Mouse (Mus musculus): ENCODE measurements around the gene Nom1.

Gene Nom1

DNA sequence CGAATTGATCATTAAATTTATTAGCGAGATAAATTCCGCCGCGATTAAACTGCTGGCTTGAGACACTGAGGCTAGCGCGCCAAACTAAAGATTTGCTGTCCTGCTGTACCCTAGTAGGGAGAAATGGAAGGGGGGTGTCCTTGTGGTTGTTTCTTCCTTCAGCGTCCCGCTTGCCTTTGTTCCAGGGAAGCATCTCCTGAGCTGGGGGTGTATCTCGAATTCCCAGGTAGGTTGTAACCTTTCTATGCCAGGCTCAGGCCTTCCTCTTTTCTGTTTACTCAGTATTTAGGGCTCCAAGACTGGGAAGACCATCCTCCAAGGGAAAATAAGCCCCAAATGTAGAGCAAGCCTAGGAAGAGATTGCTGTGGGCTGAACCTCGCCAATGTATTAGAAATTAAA lies 36.9 kb downstream of the Nom1 start:
- no peak for DNase-seq

- no peak for DNase-seq
Measured at GRCm38 (mm10) chr5:29471855-29472665, 37.6 kb downstream of the Nom1 start.

DNA sequence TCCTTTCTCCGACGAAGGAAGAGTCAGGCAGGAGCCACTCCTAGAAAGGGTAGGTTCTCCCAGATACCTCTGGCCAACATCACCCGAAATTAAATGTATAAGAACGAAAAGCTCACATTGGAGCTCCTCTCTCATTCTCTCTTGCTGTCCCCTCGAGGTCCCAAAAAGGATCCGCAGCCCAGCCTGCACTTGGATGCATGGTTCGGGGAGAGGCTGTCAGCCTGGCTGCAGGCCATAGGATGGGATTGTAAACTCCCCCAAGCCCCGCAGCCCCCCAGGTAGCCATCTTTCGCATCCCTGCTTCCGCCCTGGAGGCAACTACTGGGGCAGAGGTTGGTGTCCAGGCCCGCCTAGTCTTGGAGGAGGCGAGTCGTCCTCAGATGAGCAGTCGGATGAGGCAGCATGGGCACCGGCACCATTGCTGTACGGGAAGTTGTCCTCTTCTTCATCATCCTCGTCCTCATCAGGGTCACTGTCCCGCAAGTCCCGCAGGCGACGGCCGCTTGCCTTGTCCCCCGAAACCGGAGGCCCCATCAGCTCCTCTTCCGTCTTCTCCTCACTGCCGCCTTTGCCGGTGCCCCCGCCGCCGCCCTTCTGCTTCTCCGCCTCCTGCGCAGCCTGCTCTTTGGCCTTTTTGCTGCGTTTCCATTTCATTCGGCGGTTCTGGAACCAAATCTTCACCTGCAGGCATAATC lies 39.2 kb downstream of the Nom1 start:
- DNase-seq, result no peak

GRCm38 (mm10) chr5:29474246-29474960 lies 39.9 kb downstream of the Nom1 start:
- DNase-seq, result no peak

DNA sequence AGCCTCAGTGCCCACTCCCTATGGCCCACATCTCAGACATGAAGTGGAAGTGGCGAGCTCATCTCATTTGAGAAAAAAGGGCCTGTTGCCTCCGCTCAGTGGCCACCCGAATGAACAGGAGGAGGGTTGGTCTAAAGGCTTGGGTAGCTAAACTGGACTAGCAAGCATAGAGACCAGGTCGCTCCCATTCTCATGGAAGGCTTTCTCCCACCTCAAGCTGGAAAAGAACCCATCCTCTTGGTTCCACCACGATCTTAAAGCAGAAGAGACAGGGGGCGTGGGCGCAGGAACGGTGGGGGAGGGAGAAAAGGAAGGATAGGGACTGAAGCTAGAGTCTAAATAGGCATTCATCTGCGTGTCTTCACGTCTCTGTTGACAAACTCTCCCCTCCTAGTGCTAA lies 40.6 kb downstream of the Nom1 start:
- DNase-seq, result no peak

- no peak for DNase-seq
Measured at GRCm38 (mm10) chr5:29475556-29475955, 41.1 kb downstream of the Nom1 start.

DNA sequence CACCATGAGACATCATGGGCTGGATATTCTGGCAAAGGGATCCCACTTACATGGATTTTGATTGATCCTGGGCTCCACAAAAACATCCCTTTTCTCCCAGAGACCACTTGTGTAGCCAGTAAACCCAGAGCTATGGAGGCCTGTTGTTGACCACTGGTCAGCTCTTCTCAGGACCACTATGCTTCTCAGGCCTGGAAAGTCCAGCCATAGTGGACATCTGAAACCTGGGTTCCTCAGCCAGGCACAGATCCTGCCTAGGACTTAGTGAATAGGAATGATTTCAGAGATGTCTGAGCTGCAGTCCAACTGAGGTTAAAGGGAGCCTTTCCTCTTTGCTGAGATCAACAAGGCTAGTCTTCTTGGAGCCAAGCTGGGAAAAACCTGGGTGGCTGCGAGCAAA lies 41.6 kb downstream of the Nom1 start:
- no peak for DNase-seq

DNA sequence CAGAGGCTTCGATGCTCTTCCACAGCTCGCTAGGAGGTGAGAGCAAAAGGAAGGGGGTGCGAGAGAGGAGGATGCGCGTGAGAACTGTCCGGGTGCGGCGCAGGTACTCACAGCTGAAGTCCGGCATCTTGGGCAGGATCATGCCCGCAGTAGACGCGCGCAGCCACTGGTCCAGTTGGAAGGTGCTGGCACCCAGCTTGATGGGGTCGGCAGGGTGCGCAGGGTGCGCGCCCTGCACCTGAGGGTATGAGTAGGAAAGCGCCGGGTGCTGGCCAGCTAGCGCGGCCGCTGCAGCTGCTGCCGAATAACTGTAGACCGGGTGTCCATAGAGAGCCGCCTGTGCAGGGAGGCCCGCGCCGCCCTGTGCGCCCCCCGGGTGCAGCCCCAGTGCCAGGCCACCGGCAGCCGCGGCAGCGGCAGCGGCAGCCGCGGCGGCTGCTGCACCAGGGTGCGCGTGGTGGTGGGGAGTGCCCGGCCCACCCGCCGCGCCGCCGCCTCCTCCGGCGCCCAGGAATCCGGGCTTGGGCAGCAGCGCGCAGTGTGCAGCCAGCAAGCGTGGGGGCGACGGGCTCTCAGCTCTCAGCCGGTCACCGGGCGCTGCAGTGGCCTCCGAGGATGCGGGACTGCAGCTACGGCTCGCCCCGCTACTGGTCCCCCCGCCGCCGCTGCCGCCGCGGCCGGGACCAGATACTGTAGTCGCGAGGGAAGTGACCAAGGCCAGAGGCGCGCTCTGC lies 43.2 kb downstream of the Nom1 start:
- no peak for DNase-seq

GRCm38 (mm10) chr5:29478208-29479197 lies 44.0 kb downstream of the Nom1 start, which contains the start of gene Mnx1:
Gene Mnx1, minus strand, starts transcription at chr5:29478470.
- no peak for DNase-seq

- peak; percentile 40 for DNase-seq
Measured at GRCm38 (mm10) chr5:29479198-29479593, 44.7 kb downstream of the Nom1 start.

DNA sequence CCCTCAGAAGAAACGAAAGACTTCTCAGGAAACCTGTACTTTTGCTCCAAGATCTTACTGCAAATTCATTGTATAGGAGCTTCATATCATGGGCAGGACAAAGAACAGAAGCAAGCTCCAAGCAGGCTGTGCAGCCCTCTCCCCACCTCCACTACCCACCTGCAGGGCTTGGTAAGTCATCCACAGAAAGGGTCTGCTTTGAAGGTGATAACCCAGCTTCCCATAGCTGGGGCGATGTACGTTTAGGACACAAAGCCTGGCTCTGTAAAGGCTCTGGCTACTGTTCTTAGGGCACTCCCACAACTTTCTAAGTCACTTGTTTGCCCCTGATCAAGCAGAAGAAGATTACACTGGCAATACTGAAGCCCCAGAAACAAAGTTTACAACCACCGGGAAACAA lies 49.3 kb downstream of the Nom1 start:
- DNase-seq, result no peak

DNA sequence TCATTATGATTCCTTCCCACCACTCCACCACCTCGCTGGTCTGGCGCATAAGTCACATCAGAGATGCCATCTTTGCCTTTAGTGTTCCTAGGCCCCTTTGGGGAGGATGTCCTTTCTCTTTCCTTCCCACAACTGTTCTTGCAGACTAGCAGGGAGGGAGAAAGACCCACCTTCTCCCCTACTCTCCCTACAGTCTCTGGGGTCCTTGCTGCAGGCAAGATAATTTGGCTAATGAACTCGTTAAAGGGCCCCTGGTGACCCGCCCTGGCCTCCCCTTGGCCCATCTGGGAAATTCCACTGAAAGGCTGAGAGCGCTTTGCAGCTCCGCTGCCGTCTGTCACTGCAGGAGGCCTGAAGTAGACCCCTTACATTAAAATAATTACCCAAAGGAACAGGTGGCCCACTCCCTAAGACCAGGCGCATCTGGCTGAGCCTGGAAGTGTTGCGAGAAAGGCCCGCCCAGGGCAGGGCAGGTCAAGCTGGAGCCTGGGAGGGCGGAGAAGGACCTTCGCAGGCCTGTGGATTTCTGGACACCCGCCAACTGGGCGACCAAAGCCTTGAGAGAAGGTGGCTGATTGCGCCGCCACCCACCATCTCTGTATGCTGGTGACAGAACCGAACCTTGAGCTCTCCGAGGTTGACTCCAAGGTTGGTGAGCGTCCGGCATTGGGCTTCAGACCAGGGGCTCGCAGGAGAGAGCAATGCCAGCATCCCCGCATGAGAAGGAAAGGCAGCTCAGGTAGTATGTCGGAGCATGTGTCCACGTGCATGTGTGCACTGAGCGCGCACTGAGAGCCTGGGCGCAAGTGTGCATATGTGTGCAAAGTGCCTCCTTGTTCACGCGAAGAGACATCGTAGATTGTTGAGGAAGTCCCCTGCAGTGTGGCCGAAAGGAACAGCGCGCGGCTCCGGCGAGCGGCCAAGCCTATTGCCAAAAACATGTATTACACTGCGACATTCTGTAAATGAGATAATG lies 50.8 kb downstream of the Nom1 start:
- no peak for DNase-seq

DNA sequence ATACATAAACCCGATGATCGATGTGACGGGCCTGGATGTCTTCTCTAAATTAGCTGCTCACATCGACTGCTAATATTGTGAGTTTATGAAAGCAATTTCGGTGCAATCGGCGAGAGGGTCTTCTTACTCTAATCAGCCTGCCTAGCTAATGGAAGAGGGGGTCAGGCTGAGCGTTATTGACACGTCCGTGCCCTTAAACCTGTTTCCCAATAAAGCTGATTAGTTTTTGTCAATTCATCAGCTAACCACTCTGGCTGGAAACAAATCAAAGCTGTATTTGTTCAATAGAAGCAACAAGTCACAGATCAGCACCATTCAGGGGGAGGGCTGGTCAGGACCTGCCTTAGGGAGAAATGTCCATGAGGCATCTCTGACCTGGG lies 51.5 kb downstream of the Nom1 start:
- DNase-seq, result no peak

GRCm38 (mm10) chr5:29487321-29487720 lies 52.9 kb downstream of the Nom1 start:
- no peak for DNase-seq

DNA sequence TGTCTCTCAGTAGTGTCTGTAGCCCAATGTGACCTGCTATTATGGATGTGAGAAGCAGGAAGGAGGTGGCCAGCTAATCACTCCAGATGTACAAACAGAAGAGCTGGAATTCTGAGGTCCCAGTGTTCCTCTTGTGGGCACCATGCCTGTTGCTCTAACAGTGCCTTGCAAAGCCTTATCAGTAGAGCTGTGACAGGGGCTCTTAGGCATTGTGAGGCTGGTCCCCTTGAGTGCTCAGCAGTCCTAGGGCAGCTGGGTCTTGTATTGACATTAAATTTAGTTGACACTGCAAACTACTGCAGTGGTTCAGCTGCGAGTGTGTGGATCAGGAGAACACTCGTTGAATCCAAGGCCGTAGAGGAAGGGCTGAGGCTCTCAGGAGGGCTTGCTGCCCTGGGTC lies 72.5 kb downstream of the Nom1 start:
- DNase-seq, result no peak

All from kidney, postnatal 14 days (tissue).